Mouse (Mus musculus) forebrain, embryonic 16.5 days (tissue): ENCODE data around the gene Serpina12. TPM values are rescaled to one million over a fixed set of nuclear protein-coding genes. Genes with fewer than 3 reads are reported as not detected.

Experiments
- ATAC-seq: fragments of 200-750 bp; cut with Nextera tagmentation; 2 replicates; pipeline ENCODE4 v1.8.0; 2017; ENCODE audit warnings: mild to moderate bottlenecking, moderate library complexity
- H3K27ac ChIP-seq: fragments of 300-500 bp; sonication (generic); 2 replicates; pipeline ENCODE4 v1.5.1; 2014; ENCODE audit warnings: low read length, control low read depth
- H3K27me3 ChIP-seq: fragments of 300-500 bp; sonication (generic); replicated peaks from 2 replicates; pipeline ENCODE4 v1.6.1; 2014; ENCODE audit warnings: low read length; ENCODE audit not compliant: control insufficient read depth, insufficient read depth
- H3K36me3 ChIP-seq: fragments of 300-500 bp; sonication (generic); 2 replicates; pipeline ENCODE4 v1.6.1; 2014; ENCODE audit not compliant: control insufficient read depth, insufficient read depth
- H3K4me1 ChIP-seq: fragments of 300-500 bp; sonication (generic); replicated peaks from 2 replicates; pipeline ENCODE4 v1.6.1; 2014; ENCODE audit warnings: low read length; ENCODE audit not compliant: control insufficient read depth, insufficient read depth
- H3K4me2 ChIP-seq: fragments of 300-500 bp; sonication (generic); 2 replicates; pipeline ENCODE4 v1.6.1; 2014; ENCODE audit warnings: mild to moderate bottlenecking, low read length, control low read depth
- H3K4me3 ChIP-seq: fragments of 300-500 bp; sonication (generic); replicated peaks from 2 replicates; pipeline ENCODE4 v1.5.1; 2014; ENCODE audit warnings: mild to moderate bottlenecking, low read length, control low read depth
- H3K9ac ChIP-seq: fragments of 300-500 bp; sonication (generic); replicated peaks from 2 replicates; pipeline ENCODE4 v1.6.1; 2014; ENCODE audit warnings: low read depth, low read length, control low read depth
- H3K9me3 ChIP-seq: fragments of 300-500 bp; sonication (generic); 2 replicates; pipeline ENCODE4 v1.6.1; 2016; ENCODE audit warnings: low read length; ENCODE audit not compliant: control insufficient read depth
- WGBS: fragments of 180-500 bp; shearing (Covaris S2); extraction: QIAGEN DNeasy Blood & Tissue Kit; methylation state at CpG from one replicate; pipeline ENCODE4 v1.1.7; 2014; 5-methylcytosine and 5-hydroxymethylcytosine counted together
- polyA plus RNA-seq: library from polyadenylated mRNA; unstranded; fragments of >200 nt; fragmentation: Nextera tagmentation; extraction: Ambion mirVana; gene quantifications from 2 replicates; pipeline ENCODE4 v1.2.1, GENCODE M21; 2015

Gene Serpina12
- polyA plus RNA-seq, 1 experiment from 2014 or later = not detected

DNA sequence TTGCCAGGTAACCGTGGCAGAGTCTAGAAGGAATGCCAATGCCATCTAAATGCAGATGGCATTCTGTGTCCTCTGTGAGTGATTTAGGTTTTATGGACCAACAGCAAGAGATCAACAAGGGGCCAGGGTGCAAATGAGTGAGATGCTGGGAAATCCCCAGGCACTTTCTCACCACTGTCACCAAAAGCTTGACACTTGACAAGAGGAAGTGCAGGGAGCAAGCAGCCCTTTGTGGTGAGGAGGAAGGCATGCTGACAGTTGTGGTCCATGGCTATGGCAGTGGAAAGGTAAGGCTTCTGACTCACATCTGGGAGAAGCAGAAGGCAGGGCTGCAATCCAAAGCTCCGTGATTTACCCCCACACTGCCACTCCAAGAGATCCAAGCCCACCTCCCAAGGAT lies 17.6 kb upstream of the Serpina12 start:
- no peak for ATAC-seq
- no peak overlapping the region for H3K4me2 ChIP-seq
- WGBS = 58% methylated on average over 2 of the region's 2 CpGs

GRCm38 (mm10) chr12:104060126-104060525 lies 15.9 kb upstream of the Serpina12 start:
- Histone ChIP-seq H3K4me3 (no peak overlapping the region), H3K9ac (no peak overlapping the region), H3K4me1 (peaks cover 8% of the 10 kb centered on the region), H3K27ac (no peak overlapping the region), H3K36me3 (no peaks in the 10 kb centered on the region), H3K27me3 (no peaks in the 10 kb centered on the region), H3K9me3 (no peaks in the 10 kb centered on the region), H3K4me2 (no peak overlapping the region)
- no peak for ATAC-seq
- 87% methylated on average over 6 of the region's 6 CpGs for WGBS

More for the DNA sequence above, 17.6 kb upstream of the Serpina12 start:
- Histone ChIP-seq H3K9me3 (no peaks in the 10 kb centered on the region), H3K4me3 (no peak overlapping the region), H3K4me1 (peaks cover 7% of the 10 kb centered on the region), H3K27ac (no peak overlapping the region), H3K36me3 (no peaks in the 10 kb centered on the region), H3K9ac (no peak overlapping the region), H3K27me3 (no peaks in the 10 kb centered on the region)

DNA sequence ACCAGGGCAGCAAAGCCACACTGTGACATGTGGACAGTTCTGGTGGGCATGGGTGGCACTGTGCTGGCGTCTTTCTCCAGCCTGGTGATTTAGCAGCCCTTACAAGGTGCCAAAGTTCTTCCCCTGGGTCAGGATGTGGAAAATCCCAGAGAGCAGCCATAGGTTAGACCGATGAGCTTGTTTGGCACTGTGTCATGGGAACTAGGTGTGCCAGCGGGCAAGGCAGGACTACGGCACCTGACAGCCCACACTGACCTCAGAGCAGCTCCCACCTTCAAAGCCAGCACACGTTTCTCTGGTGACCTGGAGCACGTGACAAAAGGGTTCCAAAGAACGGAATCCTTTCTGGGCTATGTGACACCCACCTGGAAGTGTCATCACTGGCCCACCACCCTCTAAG lies 13.3 kb upstream of the Serpina12 start:
- ATAC-seq = no peak
- WGBS = 79% methylated on average over 7 of the region's 7 CpGs
- peaks cover 8% of the 10 kb centered on the region for H3K4me1 ChIP-seq
- no peaks in the 10 kb centered on the region for H3K27me3 ChIP-seq
- no peaks in the 10 kb centered on the region for H3K9me3 ChIP-seq
- H3K9ac ChIP-seq = no peak overlapping the region
- no peak overlapping the region for H3K4me2 ChIP-seq
- H3K36me3 ChIP-seq = no peaks in the 10 kb centered on the region
- no peak overlapping the region for H3K4me3 ChIP-seq
- H3K27ac ChIP-seq = 0 out of 2 replicates have a peak overlapping the region, but pooled peaks have one; percentile 23

DNA sequence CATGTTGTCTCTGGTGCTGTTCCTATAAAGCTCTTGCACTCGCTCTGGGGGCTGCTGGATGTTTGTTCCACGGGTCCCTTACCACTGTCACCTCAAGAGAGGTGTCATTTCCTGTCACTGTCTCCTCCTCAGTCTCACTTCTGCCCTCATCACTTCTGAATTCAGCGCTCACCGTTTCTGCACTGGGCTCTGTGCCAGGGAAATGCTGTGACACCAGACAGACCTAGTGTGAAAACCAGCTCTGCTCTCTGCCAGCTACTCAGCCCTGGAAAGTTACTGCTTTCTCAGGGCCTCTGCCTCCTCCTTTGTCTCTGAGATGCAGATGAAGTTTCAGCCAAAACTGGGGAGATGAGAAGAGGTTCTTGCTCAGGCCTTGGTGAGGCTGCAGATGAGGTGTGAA lies 12.8 kb upstream of the Serpina12 start:
- Histone ChIP-seq H3K9ac (no peak overlapping the region), H3K4me2 (no peak overlapping the region), H3K9me3 (no peaks in the 10 kb centered on the region), H3K4me3 (no peak overlapping the region), H3K27me3 (no peaks in the 10 kb centered on the region), H3K27ac (0 out of 2 replicates have a peak overlapping the region, but pooled peaks have one; percentile 23), H3K4me1 (peaks cover 8% of the 10 kb centered on the region), H3K36me3 (no peaks in the 10 kb centered on the region)
- peak; percentile 62 for ATAC-seq
- 26% methylated on average over 4 of the region's 4 CpGs for WGBS

GRCm38 (mm10) chr12:104055755-104056154 lies 11.5 kb upstream of the Serpina12 start:
- Histone ChIP-seq H3K27me3 (no peaks in the 10 kb centered on the region), H3K4me2 (no peak overlapping the region), H3K9me3 (no peaks in the 10 kb centered on the region), H3K9ac (no peak overlapping the region), H3K4me3 (no peak overlapping the region), H3K4me1 (peaks cover 8% of the 10 kb centered on the region), H3K27ac (no peak overlapping the region), H3K36me3 (no peaks in the 10 kb centered on the region)
- 84% methylated on average over 8 of the region's 8 CpGs for WGBS
- no peak for ATAC-seq

- ATAC-seq = no peak
- H3K9ac ChIP-seq = no peak overlapping the region
- no peak overlapping the region for H3K4me3 ChIP-seq
- H3K36me3 ChIP-seq = no peaks in the 10 kb centered on the region
- no peak overlapping the region for H3K4me2 ChIP-seq
- 82% methylated on average over 1 of the region's 1 CpGs for WGBS
- no peak overlapping the region for H3K27ac ChIP-seq
- no peaks in the 10 kb centered on the region for H3K9me3 ChIP-seq
- peaks cover 8% of the 10 kb centered on the region for H3K4me1 ChIP-seq
- no peaks in the 10 kb centered on the region for H3K27me3 ChIP-seq
Observed at GRCm38 (mm10) chr12:104053995-104054394, 9.8 kb upstream of the Serpina12 start.

DNA sequence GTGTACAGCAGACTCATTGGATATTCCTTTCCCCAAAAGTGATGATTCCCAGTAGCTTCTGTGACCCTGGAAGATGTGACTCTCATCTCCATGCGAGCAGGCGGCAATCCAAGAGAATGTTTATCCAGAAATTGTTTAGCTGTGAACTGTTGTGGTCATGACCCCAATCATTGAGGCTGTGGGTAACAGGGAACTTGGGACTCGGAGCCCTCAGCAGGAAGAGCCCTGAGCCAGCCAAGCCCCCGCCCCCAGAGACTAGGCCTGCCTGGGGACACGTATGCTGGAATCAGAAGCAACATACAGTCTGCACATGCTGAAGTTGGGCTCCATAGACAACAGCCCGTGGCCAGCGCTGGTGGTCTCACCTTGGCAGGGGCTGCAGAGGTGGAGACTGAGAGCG lies 1.5 kb upstream of the Serpina12 start:
- Histone ChIP-seq H3K9ac (no peak overlapping the region), H3K4me3 (no peak overlapping the region), H3K27ac (no peak overlapping the region), H3K4me2 (no peak overlapping the region), H3K36me3 (no peaks in the 10 kb centered on the region), H3K9me3 (no peaks in the 10 kb centered on the region), H3K4me1 (no peaks in the 10 kb centered on the region), H3K27me3 (no peaks in the 10 kb centered on the region)
- 90% methylated on average over 8 of the region's 8 CpGs for WGBS
- no peak for ATAC-seq

- Histone ChIP-seq H3K9me3 (no peaks in the 10 kb centered on the region), H3K27me3 (no peaks in the 10 kb centered on the region), H3K4me1 (no peaks in the 10 kb centered on the region), H3K4me3 (no peak overlapping the region), H3K9ac (no peak overlapping the region), H3K36me3 (no peaks in the 10 kb centered on the region), H3K4me2 (no peak overlapping the region), H3K27ac (no peak overlapping the region)
- WGBS = 88% methylated on average over 2 of the region's 2 CpGs
- no peak for ATAC-seq
Observed at GRCm38 (mm10) chr12:104042753-104043152, 1.5 kb downstream of the Serpina12 start.

GRCm38 (mm10) chr12:104041401-104041800 lies 2.8 kb downstream of the Serpina12 start:
- no peak overlapping the region for H3K27ac ChIP-seq
- WGBS = 57% methylated on average over 6 of the region's 6 CpGs
- H3K4me2 ChIP-seq = no peak overlapping the region
- no peaks in the 10 kb centered on the region for H3K9me3 ChIP-seq
- H3K27me3 ChIP-seq = no peaks in the 10 kb centered on the region
- no peak overlapping the region for H3K4me3 ChIP-seq
- ATAC-seq = no peak
- H3K36me3 ChIP-seq = no peaks in the 10 kb centered on the region
- no peaks in the 10 kb centered on the region for H3K4me1 ChIP-seq
- no peak overlapping the region for H3K9ac ChIP-seq

DNA sequence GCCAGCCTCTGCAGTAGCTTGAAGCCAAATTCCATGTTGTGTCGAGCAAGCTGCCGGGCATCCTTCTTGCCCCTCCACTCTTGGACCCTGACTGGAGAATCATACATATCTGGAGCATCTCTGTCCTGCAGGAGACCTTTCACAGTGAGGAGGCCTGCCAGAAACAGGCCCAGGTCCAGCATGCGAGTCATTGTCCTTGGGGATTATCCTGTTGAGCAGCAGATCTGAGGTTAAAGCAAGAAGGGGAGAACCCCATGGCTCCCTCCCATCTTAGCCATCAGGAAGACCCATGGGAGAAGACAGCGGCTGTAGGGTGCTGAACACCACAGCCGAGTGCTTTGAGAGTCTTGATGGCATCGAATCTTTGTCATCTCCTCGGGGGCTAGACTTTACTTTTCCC lies 6.1 kb downstream of the Serpina12 start:
- Histone ChIP-seq H3K27ac (no peak overlapping the region), H3K9me3 (no peaks in the 10 kb centered on the region)

More for the DNA sequence above, 6.1 kb downstream of the Serpina12 start:
- ATAC-seq = no peak
- no peaks in the 10 kb centered on the region for H3K36me3 ChIP-seq
- whole genome bisulfite sequencing = 95% methylated on average over 7 of the region's 7 CpGs
- H3K27me3 ChIP-seq = no peaks in the 10 kb centered on the region
- no peak overlapping the region for H3K9ac ChIP-seq
- H3K4me1 ChIP-seq = no peaks in the 10 kb centered on the region
- no peak overlapping the region for H3K4me2 ChIP-seq
- no peak overlapping the region for H3K4me3 ChIP-seq
